Mouse (Mus musculus) myocyte (in vitro differentiated cells): ENCODE measurements around the gene Cnot8.

ENCODE experiments used
- MAX ChIP-seq: IDR thresholded peaks from one replicate; pipeline ENCODE4 v1.6.1; 2011; ENCODE audit warnings: low read depth, mild to moderate bottlenecking, control low read depth
- MYOD1 ChIP-seq, 3 experiments: IDR thresholded peaks; one replicate each; pipeline ENCODE4 v1.6.1; 2011; ENCODE audit warnings: control low read depth in 2 of 3, low read depth in 2 of 3, mild to moderate bottlenecking in 2 of 3, moderate library complexity in 1 of 3; ENCODE audit not compliant: insufficient read length in 2 of 3, control insufficient read depth in 1 of 3
- MYOG ChIP-seq, 3 experiments: IDR thresholded peaks; one replicate each; pipeline ENCODE4 v1.6.1; 2011; ENCODE audit warnings: control low read depth in 2 of 3, low read depth in 2 of 3, mild to moderate bottlenecking in 2 of 3; ENCODE audit not compliant: insufficient read length in 2 of 3, control insufficient read depth in 1 of 3, insufficient read depth in 1 of 3
- POLR2A ChIP-seq: IDR thresholded peaks from one replicate; pipeline ENCODE4 v1.6.1; 2011; ENCODE audit warnings: low read depth, mild to moderate bottlenecking, control low read depth, moderate library complexity; ENCODE audit not compliant: insufficient read length
- POLR2AphosphoS2 ChIP-seq: IDR thresholded peaks from one replicate; pipeline ENCODE4 v1.6.1; 2011; ENCODE audit warnings: low read depth, control low read depth; ENCODE audit not compliant: insufficient read length
- TCF12 ChIP-seq: IDR thresholded peaks from one replicate; pipeline ENCODE4 v1.6.1; 2011; ENCODE audit warnings: mild to moderate bottlenecking, control low read depth; ENCODE audit not compliant: poor library complexity, insufficient read depth, severe bottlenecking
- USF1 ChIP-seq: IDR thresholded peaks from one replicate; pipeline ENCODE4 v1.6.1; 2011; ENCODE audit warnings: low read depth, mild to moderate bottlenecking, control low read depth, moderate library complexity

DNA sequence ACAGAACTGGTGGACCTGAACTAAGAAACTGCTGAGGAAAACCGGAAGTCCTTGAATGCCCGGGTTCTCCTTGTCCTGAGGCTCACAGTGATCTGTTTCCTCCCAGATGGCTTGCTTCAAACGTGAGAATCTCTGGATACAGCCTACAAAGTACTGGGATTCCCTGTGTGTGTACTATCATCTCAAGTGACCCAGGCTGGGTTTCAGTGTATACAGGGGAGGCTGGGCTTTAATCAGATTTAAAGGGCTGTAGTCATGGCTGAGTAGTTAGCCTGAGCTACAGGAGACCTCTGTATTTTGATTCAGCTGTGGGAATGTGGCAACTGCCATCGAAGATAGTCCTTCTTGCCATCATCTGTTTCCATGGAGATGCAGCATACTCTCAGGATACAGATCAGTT, 26.7 kb upstream of the Cnot8 start:
- TF ChIP-seq MYOD1 (IDR thresholded peaks at IDR 0.05; ENCODE audit: control insufficient read depth in 1 of 3, insufficient read length in 2 of 3, low read depth in 2 of 3) = no peak
- no peak for TF ChIP-seq TCF12
- no peak for TF ChIP-seq MYOG (IDR thresholded peaks at IDR 0.05; ENCODE audit: control insufficient read depth in 1 of 3, insufficient read depth in 1 of 3, insufficient read length in 2 of 3, low read depth in 2 of 3)
- TF ChIP-seq POLR2A = no peak
- no peak for TF ChIP-seq MAX
- TF ChIP-seq POLR2AphosphoS2 = no peak
- no peak for TF ChIP-seq USF1
